Mouse (Mus musculus) liver, embryonic 15.5 days (tissue): Measurements from ENCODE around the gene Paxx. TPM values are rescaled to one million over a fixed set of nuclear protein-coding genes. Genes with fewer than 3 reads are reported as not detected.

Source experiments
- ATAC-seq: fragments of 200-750 bp; cut with Nextera tagmentation; 2 replicates; pipeline ENCODE4 v1.8.0; 2017; ENCODE audit warnings: moderate number of reproducible peaks, mild to moderate bottlenecking, moderate library complexity; ENCODE audit not compliant: insufficient read depth
- H3K27ac ChIP-seq: fragments of 300-500 bp; sonication (generic); replicated peaks from 2 replicates; pipeline ENCODE4 v1.5.1; 2015; ENCODE audit warnings: mild to moderate bottlenecking, inconsistent platforms
- H3K27me3 ChIP-seq: fragments of 300-500 bp; sonication (generic); 2 replicates; pipeline ENCODE4 v1.6.1; 2015; ENCODE audit warnings: mild to moderate bottlenecking, inconsistent platforms
- H3K36me3 ChIP-seq: fragments of 300-500 bp; sonication (generic); replicated peaks from 2 replicates; pipeline ENCODE4 v1.6.1; 2015; ENCODE audit warnings: moderate library complexity, mild to moderate bottlenecking, inconsistent platforms
- H3K4me1 ChIP-seq: fragments of 300-500 bp; sonication (generic); replicated peaks from 2 replicates; pipeline ENCODE4 v1.6.1; 2015; ENCODE audit warnings: inconsistent platforms
- H3K4me2 ChIP-seq: fragments of 300-500 bp; sonication (generic); 2 replicates; pipeline ENCODE4 v1.6.1; 2015; ENCODE audit warnings: moderate library complexity, mild to moderate bottlenecking, inconsistent platforms
- H3K4me3 ChIP-seq: fragments of 300-500 bp; sonication (generic); replicated peaks from 2 replicates; pipeline ENCODE4 v1.5.1; 2015; ENCODE audit warnings: mild to moderate bottlenecking, inconsistent platforms
- H3K9ac ChIP-seq: fragments of 300-500 bp; sonication (generic); 2 replicates; pipeline ENCODE4 v1.6.1; 2015; ENCODE audit warnings: moderate library complexity, mild to moderate bottlenecking, inconsistent platforms
- H3K9me3 ChIP-seq: fragments of 300-500 bp; sonication (generic); replicated peaks from 2 replicates; pipeline ENCODE4 v1.6.1; 2016; ENCODE audit warnings: inconsistent platforms
- WGBS: fragments of 180-500 bp; shearing (Covaris S2); methylation state at CpG from one replicate; pipeline ENCODE4 v1.1.7; 2015; ENCODE audit warnings: mixed read lengths; ENCODE audit not compliant: insufficient replicate concordance; 5-methylcytosine and 5-hydroxymethylcytosine counted together
- polyA plus RNA-seq: library from polyadenylated mRNA; unstranded; fragments of >200 nt; fragmentation: Nextera tagmentation; extraction: Ambion mirVana; gene quantifications from 2 replicates; pipeline ENCODE4 v1.2.1, GENCODE M21; 2015

The Paxx gene
- polyA plus RNA-seq, result 8.3 and 10.6 TPM in 2 replicates

- H3K9ac ChIP-seq, result peak within 1 kb of the TSS; percentile 71
- no peaks in the 10 kb centered on the region for H3K9me3 ChIP-seq
- WGBS, result under 1% methylated on average over 48 of the region's 48 CpGs
- peaks cover 3% of the 10 kb centered on the region; the same call in 1 of the 2 replicates for H3K36me3 ChIP-seq
- peak within 1 kb of the TSS; percentile 72 for H3K4me3 ChIP-seq
- no peaks in the 10 kb centered on the region for H3K27me3 ChIP-seq
- H3K4me2 ChIP-seq, result peak within 1 kb of the TSS; percentile 96
- H3K27ac ChIP-seq, result peak within 1 kb of the TSS; percentile 91
- ATAC-seq, result peak; percentile 86
- H3K4me1 ChIP-seq, result peaks cover 39% of the 10 kb centered on the region
Measured at GRCm38 (mm10) chr2:25460551-25461309, at the start of gene Paxx. Paxx (minus strand) TSS chr2:25461094.

- Histone ChIP-seq H3K4me2 (no peak overlapping the region), H3K27me3 (no peaks in the 10 kb centered on the region), H3K36me3 (peaks cover 7% of the 10 kb centered on the region), H3K9me3 (no peaks in the 10 kb centered on the region), H3K9ac (no peak overlapping the region), H3K4me3 (no peak overlapping the region), H3K4me1 (peaks cover 3% of the 10 kb centered on the region; the same call in 1 of the 2 replicates), H3K27ac (no peak overlapping the region)
- no peak for ATAC-seq
- 61% methylated on average over 3 of the region's 3 CpGs for WGBS
Measured at GRCm38 (mm10) chr2:25509912-25510311, 49.0 kb upstream of the Paxx start.

- Histone ChIP-seq H3K4me1 (peaks cover 33% of the 10 kb centered on the region), H3K9ac (no peak overlapping the region), H3K27me3 (no peaks in the 10 kb centered on the region), H3K4me3 (no peak overlapping the region), H3K4me2 (no peak overlapping the region), H3K27ac (no peak overlapping the region), H3K9me3 (no peaks in the 10 kb centered on the region), H3K36me3 (peaks cover 29% of the 10 kb centered on the region)
- no peak for ATAC-seq
- 50% methylated on average over 5 of the region's 5 CpGs for WGBS
Measured at GRCm38 (mm10) chr2:25506964-25507363, 46.1 kb upstream of the Paxx start.

- Histone ChIP-seq H3K9me3 (no peaks in the 10 kb centered on the region), H3K27ac (no peak overlapping the region), H3K4me2 (no peak overlapping the region), H3K4me1 (peaks cover 43% of the 10 kb centered on the region), H3K27me3 (no peaks in the 10 kb centered on the region), H3K9ac (no peak overlapping the region), H3K4me3 (no peak overlapping the region), H3K36me3 (peaks cover 29% of the 10 kb centered on the region)
- ATAC-seq, result no peak
- 82% methylated on average over 4 of the region's 4 CpGs for WGBS
Measured at GRCm38 (mm10) chr2:25505860-25506259, 45.0 kb upstream of the Paxx start.

GRCm38 (mm10) chr2:25505000-25505399, 44.1 kb upstream of the Paxx start:
- Histone ChIP-seq H3K4me3 (no peak overlapping the region), H3K9ac (no peak overlapping the region), H3K27me3 (no peaks in the 10 kb centered on the region), H3K27ac (no peak overlapping the region), H3K4me2 (no peak overlapping the region), H3K9me3 (no peaks in the 10 kb centered on the region), H3K4me1 (peaks cover 48% of the 10 kb centered on the region), H3K36me3 (peaks cover 29% of the 10 kb centered on the region)
- 80% methylated on average over 1 of the region's 1 CpGs for WGBS
- ATAC-seq, result no peak

GRCm38 (mm10) chr2:25504538-25504937, 43.6 kb upstream of the Paxx start:
- Histone ChIP-seq H3K27me3 (no peaks in the 10 kb centered on the region), H3K4me1 (peaks cover 53% of the 10 kb centered on the region), H3K9me3 (no peaks in the 10 kb centered on the region), H3K9ac (no peak overlapping the region), H3K4me3 (no peak overlapping the region), H3K4me2 (no peak overlapping the region), H3K36me3 (peaks cover 29% of the 10 kb centered on the region), H3K27ac (no peak overlapping the region)
- ATAC-seq, result no peak
- WGBS, result 52% methylated on average over 19 of the region's 19 CpGs

- Histone ChIP-seq H3K9me3 (no peaks in the 10 kb centered on the region), H3K4me2 (peak overlapping the region; percentile 81), H3K27ac (peak overlapping the region; percentile 80), H3K36me3 (peaks cover 29% of the 10 kb centered on the region), H3K4me3 (no peak overlapping the region; the same call in 1 of the 2 replicates), H3K4me1 (peaks cover 69% of the 10 kb centered on the region), H3K9ac (0 out of 2 replicates have a peak overlapping the region, but pooled peaks have one; percentile 21), H3K27me3 (no peaks in the 10 kb centered on the region)
- 40% methylated on average over 3 of the region's 3 CpGs for WGBS
- peak; percentile 71 for ATAC-seq
Measured at GRCm38 (mm10) chr2:25502726-25503125, 41.8 kb upstream of the Paxx start.

- 65% methylated on average over 20 of the region's 20 CpGs for WGBS
Measured at GRCm38 (mm10) chr2:25501593-25502486, 40.9 kb upstream of the Paxx start, which contains the start of gene C8g. C8g (minus strand) TSS chr2:25501719.

GRCm38 (mm10) chr2:25500576-25501405, 39.9 kb upstream of the Paxx start, which contains the start of gene Fbxw5:
Fbxw5 (plus strand) TSS chr2:25500750.
- Histone ChIP-seq H3K4me2 (peak within 1 kb of the TSS; percentile 81), H3K4me3 (peak within 1 kb of the TSS; percentile 69), H3K9ac (peak within 1 kb of the TSS; percentile 73), H3K27ac (peak within 1 kb of the TSS; percentile 80), H3K27me3 (no peaks in the 10 kb centered on the region), H3K9me3 (no peaks in the 10 kb centered on the region), H3K4me1 (peaks cover 75% of the 10 kb centered on the region), H3K36me3 (peaks cover 29% of the 10 kb centered on the region)
- WGBS, result 1% methylated on average over 37 of the region's 44 CpGs
- peak; percentile 80 for ATAC-seq

More at GRCm38 (mm10) chr2:25501593-25502486, 40.9 kb upstream of the Paxx start, which contains the start of gene C8g:
- peak within 1 kb of the TSS; percentile 69 for H3K4me3 ChIP-seq
- peak within 1 kb of the TSS; percentile 81 for H3K4me2 ChIP-seq
- peak within 1 kb of the TSS; percentile 73 for H3K9ac ChIP-seq
- no peaks in the 10 kb centered on the region for H3K9me3 ChIP-seq
- no peaks in the 10 kb centered on the region for H3K27me3 ChIP-seq
- no peak for ATAC-seq
- peaks cover 75% of the 10 kb centered on the region for H3K4me1 ChIP-seq
- peaks cover 29% of the 10 kb centered on the region for H3K36me3 ChIP-seq
- peak within 1 kb of the TSS; percentile 80 for H3K27ac ChIP-seq

GRCm38 (mm10) chr2:25500071-25500575, 39.2 kb upstream of the Paxx start:
- Histone ChIP-seq H3K9ac (peak overlapping the region; percentile 73), H3K9me3 (no peaks in the 10 kb centered on the region), H3K27ac (peak overlapping the region; percentile 69), H3K4me2 (peak overlapping the region; percentile 81), H3K4me3 (peak overlapping the region; percentile 69), H3K4me1 (peaks cover 74% of the 10 kb centered on the region), H3K36me3 (peaks cover 23% of the 10 kb centered on the region), H3K27me3 (no peaks in the 10 kb centered on the region)
- WGBS, result 55% methylated on average over 6 of the region's 6 CpGs
- peak; percentile 35 for ATAC-seq
